Mouse (Mus musculus) spleen, adult 2 months (tissue): ENCODE measurements around the gene Pttg1.

ENCODE experiments used
- CTCF ChIP-seq: fragments of 200-500 bp; IDR thresholded peaks from 2 replicates; pipeline ENCODE4 v1.5.1; 2011; ENCODE audit warnings: mild to moderate bottlenecking, inconsistent platforms; ENCODE audit not compliant: insufficient read depth, insufficient read length, insufficient replicate concordance; ENCODE audit errors: extremely low read depth
- POLR2A ChIP-seq: fragments of 200-500 bp; IDR thresholded peaks from 2 replicates; pipeline ENCODE4 v1.6.1; 2011; ENCODE audit warnings: low read depth, low read length, inconsistent platforms

GRCm38 (mm10) chr11:43441121-43441520 lies 15.1 kb upstream of the Pttg1 start:
- TF ChIP-seq CTCF = no peak
- no peak for TF ChIP-seq POLR2A
